Mouse (Mus musculus) embryonic fibroblast, embryonic 13.5 days (primary cell): Measurements from ENCODE around the gene B830017H08Rik.

ENCODE experiments used
- CTCF ChIP-seq: IDR thresholded peaks from 2 replicates; pipeline ENCODE4 v1.5.1; 2011; ENCODE audit warnings: mild to moderate bottlenecking, control low read depth, low read length, moderate library complexity, borderline replicate concordance; ENCODE audit not compliant: insufficient read depth
- POLR2A ChIP-seq: IDR thresholded peaks from 2 replicates; pipeline ENCODE4 v1.6.1; 2011; ENCODE audit warnings: low read depth, mild to moderate bottlenecking, control low read depth, low read length, moderate library complexity

DNA sequence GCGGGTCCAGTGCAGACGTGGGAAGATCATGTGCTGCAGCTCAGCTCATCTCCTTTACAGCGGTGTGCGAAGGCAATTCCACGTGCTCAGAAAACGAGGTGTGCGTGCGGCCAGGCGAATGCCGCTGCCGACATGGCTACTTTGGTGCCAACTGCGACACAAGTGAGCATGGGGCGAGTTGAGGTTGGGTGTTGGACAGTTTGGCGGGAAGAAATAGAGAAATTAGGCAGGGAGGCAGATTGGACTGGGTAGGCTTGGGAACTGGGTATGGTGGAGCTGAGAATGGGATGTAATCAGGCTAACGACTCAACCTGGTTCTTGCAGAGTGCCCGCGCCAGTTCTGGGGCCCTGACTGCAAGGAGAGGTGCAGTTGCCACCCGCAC is 30.5 kb upstream of the B830017H08Rik start:
- TF ChIP-seq POLR2A (no peak), CTCF (no peak)
